Mouse (Mus musculus) CD8-positive naive resting alpha-beta T cell, adult 57 days (primary cell): ENCODE data around the gene Pbx3. TPM values are rescaled to one million over a fixed set of nuclear protein-coding genes. Genes with fewer than 3 reads are reported as not detected.

Experiments used
- total RNA-seq: library from RNA; stranded (reverse); gene quantifications from one replicate; pipeline ENCODE4 v1.2.4, GENCODE M21; 2023

Pbx3 gene
- total RNA-seq = 1.9 TPM

DNA sequence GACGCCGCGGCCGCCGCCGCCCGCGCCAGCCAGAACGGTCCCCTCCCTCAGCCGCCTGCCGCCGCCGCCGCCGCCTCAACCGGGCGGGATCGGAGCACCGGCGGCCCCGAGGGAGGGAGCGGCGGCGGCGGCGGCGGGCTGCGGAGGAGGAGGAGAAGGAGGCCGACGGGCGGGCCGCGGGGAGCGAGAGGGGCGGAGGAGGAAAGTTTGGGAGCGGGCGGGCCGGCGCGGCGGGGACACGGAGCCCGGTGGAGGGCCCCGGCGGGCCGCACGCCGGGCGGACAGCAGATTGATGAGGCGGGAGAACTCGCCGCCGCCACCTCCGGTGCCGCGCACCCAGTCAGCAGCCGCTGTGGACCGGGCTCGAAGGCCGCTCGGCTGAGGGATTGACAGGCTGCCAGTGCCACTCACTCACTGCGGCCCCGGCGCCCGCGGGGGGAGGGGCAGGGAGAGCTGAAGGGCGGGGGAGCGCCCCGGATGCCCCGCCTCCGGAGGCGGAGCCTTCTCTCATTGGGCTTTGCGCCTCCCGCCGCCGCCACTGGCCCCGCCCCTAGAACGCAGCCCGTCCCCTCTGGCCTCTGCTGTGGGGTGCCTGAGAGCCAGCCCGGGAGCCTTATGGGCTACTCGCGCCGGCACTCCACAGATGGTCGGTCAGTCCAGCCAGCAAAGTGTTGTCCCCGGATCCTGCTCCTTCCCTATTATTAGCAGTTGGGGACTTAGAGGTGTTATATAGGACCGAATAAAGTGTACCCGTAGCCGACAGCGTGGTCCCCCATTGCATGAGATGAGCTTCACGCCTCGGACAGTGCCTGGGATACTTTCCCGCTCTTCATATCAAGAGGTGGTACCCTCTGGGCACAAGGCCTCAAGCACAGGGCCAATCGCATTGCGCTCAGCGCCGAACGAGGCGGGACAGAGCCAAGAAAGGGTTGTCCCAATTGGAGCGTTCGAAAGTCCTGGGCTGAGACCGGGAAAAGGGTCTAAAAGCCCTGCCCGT, at the start of gene Pbx3:
Gene Pbx3, minus strand, starts transcription at position 838 of the 997 bp plus-strand sequence.

DNA sequence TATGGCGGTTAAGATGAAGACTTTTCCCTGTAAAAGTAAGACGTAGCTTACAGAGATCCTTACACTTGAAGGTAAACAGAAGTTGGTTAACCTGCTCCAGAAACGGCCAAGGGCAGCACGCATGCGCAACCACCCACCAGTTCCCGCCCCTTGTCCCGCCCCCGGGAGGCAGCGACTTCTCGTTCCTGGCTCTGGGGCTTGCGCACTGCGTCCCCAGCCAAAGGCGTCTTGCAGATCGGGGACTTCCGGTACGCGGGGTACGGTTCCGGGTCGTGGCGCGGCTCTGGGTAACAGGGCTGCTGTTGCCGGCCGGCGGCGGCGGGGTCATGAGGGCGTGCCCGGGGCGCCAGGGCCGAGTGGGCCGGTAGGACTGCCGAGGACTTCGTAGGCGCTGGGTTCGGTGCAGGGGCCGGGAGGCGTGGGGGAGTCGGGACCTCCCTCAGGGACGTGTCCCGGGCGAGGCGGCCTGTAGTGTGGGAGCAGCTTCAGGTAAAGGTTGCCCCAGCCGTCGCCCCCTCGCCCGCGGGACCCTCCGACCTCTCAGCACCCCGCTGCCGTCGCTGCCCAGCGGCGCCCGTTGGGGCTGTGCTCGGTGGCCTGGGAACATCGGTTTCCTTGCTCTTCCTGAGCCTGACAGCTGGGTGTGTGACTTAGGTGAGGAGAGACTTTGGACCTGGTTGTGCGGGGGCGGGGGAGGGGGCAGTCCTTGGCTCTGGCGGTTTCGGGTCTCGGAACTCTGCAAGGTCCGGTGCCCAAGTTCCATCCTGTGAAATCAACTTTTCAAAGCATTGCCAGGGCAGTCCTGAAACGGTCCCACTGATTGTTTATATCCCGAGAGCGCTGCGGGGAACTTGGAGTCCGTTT, 33.9 kb upstream of the Pbx3 start, which contains the start of gene Mapkap1:
Gene Mapkap1, plus strand, starts transcription at position 171 of the 864 bp plus-strand sequence.

Other genes starting within 250 kb of the Pbx3 start
- gene Mapkap1, start 33.6 kb upstream of the Pbx3 start, total RNA-seq = 57.7 TPM